Mouse (Mus musculus): ENCODE results near the gene Lrrd1. TPM values are rescaled to one million over a fixed set of nuclear protein-coding genes. Genes with fewer than 3 reads are reported as not detected.
"Not testable (repeated sequence)": the region's sequence is repeated elsewhere in the genome, so short reads cannot be mapped to it uniquely, and the experiment has no call there.

Lrrd1 gene
- under 1 TPM in 1 of 2 experiments, not detected in 1; 0.10 TPM for total RNA-seq (2021)
- long read RNA-seq, experiment 1: 0 reads
- long read RNA-seq, experiment 2: 0 reads

- peak in 1 of 2 experiments; percentile 12 for DNase-seq
These were observed at the start of gene Lrrd1 for GRCm38 (mm10) chr5:3845026-3845425. TSS of gene Lrrd1 (plus strand) at chr5:3845173.

DNA sequence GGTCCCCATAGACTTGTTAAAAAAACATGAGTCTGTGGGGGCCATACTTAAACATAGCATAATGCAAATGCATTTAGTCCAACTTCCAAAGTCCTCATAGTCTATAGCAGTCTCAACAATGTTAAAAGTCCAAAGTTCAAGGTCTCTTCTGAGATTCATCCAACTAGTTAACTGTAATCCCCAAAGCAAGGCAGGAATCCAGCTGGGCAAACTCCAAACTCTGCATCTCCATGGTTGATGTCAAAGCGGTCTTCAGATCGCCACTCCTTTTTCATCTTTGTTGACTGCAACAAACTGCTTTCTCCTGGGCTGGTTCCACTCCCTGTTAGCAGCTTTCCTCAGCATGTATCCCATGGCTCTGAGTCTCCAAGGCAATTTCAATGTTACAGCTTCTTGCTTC, 47.9 kb upstream of the Lrrd1 start:
- DNase-seq: not testable (repeated sequence)

- DNase-seq: not testable (repeated sequence)
These were observed 46.3 kb upstream of the Lrrd1 start for GRCm38 (mm10) chr5:3798656-3799055.

- DNase-seq: no peak
These were observed 44.9 kb upstream of the Lrrd1 start for GRCm38 (mm10) chr5:3800041-3800440.

GRCm38 (mm10) chr5:3800881-3801280, 44.1 kb upstream of the Lrrd1 start:
- no peak for DNase-seq

GRCm38 (mm10) chr5:3801672-3802432, 43.1 kb upstream of the Lrrd1 start:
- DNase-seq: no peak

GRCm38 (mm10) chr5:3802433-3803291, 42.3 kb upstream of the Lrrd1 start, which contains the start of the genes Ankib1 and Krit1:
TSS of gene Ankib1 (minus strand) at chr5:3802925.
TSS of gene Krit1 (plus strand) at chr5:3803184.
- DNase-seq: peak; percentile 93 to 96

- no peak for DNase-seq
These were observed 41.4 kb upstream of the Lrrd1 start for GRCm38 (mm10) chr5:3803292-3804165.

DNA sequence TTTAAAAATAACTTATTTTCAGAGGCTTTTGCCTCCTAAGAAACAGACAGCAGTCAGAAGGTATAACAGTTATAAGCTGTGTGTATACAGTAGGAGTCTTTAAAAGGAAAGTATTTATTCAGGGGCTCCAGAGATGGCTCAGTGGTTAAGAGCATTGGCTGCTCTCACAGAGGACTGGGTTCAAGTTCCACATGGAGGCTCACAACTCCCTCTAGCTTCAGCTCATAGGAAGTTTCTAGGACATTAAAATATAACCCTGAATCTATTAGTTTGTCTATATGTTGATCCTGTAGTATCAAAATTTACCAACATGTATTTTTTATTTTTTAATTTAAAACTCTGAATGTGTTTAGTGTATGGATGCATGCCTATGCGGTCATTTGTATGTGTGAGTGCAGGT, 36.5 kb upstream of the Lrrd1 start:
- no peak for DNase-seq

DNA sequence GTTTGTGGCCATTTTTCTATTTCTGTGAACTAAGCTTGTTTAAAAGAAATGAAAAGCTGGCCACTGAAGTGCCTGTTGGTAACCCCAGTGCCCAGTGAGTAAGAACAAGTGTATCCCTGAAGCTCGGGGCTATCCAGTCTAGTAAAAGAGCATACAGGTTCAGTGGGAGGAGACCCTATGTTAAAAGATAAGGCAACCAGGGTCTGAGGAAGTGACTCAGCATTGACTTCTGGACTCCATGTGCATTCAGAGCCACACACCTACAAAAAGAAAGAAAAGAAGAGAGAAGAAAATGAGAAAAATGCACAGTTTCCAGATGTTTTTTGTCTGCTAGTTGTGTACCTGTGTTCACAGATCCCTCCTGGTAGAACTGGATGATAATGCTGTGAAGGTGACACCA, 10.9 kb upstream of the Lrrd1 start:
- no peak for DNase-seq

DNA sequence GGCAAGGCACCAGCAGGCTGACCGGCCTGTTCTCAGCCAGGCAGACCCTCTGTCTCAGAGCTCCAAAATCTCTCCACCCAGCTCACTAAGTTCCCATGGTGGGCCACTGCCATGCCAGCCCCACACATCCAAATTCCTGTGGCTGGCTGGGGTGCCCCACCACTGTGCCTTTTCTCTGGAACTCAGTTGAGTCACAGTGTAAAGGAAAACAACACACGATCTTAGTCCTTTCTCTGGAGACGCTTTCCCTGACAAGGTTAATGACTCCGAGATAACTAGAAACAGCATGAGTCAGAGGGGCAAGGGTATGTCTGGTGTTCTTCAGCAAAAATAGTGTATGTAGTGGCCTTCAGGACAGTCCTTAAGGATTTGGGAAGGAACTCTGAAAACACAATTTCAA, 25.2 kb downstream of the Lrrd1 start:
- DNase-seq: peak; percentile 12 to 20

DNA sequence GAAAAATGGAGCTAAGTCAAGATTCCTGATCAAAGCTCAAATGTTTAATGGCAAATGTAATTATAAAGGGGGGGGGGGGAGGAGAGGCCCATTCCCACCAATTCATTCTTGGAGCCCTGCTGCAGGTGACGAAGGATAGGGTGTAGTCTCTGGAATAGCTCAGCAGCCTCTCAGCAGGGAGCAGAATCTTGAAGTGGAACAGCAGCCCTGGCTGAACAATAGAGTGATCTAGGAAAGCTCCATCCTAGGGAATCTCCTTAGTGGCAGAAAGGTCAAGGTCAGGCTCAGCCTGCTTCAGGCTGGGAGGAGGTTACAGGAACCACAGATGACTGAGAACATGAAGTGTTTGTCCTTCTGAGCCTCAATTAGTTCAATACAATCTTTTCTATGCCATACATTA, 27.4 kb downstream of the Lrrd1 start:
- peak in 1 of 2 experiments; percentile 15 for DNase-seq

GRCm38 (mm10) chr5:3873485-3873884, 28.5 kb downstream of the Lrrd1 start:
- DNase-seq: no peak

GRCm38 (mm10) chr5:3886862-3887261, 41.9 kb downstream of the Lrrd1 start:
- not testable (repeated sequence) for DNase-seq

DNA sequence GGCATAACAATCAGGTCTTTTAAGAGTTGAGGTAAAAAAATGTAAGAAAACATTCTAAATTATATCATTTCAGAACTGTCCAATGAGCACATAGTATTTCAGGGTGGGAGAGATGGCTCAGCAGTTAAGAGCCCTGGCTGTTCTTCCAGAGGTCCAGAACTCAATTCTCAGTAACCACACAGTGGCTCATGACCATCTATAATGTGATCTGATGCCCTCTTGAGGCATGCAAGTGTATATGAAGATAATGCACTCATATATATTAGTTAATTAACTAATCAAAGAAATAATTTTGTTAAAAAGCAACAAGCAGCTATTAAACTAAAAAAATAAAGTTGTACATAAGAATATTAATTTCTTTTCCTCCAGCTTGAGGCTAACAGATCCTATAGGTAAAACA, 44.2 kb downstream of the Lrrd1 start:
- no peak for DNase-seq

DNA sequence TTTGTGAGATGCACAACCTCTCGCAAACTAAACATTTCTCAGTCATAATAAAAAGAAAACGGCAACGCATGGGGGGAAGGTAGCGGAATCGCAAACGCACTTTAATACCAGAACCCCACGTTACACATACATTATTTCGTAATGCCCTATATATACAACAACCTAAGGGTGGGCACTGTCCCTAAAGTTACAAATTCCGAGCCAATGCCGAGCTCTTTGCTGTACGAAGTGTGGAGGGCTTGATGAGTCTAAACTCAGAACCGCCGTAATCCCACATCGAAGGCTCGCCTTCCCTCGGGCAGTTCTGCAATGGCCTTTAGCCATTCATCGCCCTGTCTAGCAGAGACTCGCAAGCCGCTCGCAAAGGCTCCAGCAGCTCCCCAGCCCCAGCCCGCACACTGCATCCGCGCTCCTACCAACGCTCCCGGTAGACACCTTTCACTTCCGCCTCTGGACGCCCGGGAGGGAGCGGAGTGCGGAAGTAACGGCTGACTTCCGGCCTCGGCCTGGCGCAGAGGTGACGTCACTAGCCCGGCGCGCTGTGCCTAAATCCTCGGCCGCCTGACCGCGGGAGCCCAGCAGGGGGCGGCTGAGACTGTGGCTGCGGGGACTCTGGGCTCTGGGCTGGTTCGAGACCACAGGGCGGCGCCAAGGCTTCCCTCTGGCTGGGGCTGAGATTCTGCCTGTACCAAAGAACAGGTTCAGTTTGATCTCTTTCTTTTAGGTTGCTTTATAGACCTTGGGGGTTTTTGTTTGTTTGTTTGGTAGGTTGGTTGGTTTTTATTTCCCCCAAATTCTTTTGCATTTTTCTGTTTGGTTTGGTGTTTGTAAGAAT, 48.7 kb downstream of the Lrrd1 start, which contains the start of gene Mterf1a:
Gene Mterf1a, minus strand, starts transcription at position 475 of the 835 bp plus-strand sequence.
- peak; percentile 28 to 34 for DNase-seq

DNA sequence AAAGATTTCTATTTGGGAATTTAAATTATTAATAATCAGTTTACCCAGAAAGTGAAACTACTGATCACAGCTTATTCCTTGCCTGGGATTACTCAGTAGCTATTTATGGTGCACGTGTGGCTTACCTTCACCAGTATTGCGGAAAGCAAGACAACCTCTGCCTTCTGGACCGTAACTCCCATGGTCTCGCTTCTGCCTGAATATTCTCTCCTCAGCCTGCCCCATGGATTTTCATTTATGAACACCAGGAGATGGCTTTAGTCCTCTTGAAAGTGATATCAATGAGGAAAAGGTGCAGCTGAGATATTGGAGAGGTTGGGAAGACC, 49.3 kb downstream of the Lrrd1 start:
- DNase-seq: not testable (repeated sequence)

GRCm38 (mm10) chr5:3905471-3905870, 60.5 kb downstream of the Lrrd1 start:
- DNase-seq: no peak

Data from adrenal gland, postnatal 36 days (tissue).